Mouse (Mus musculus) hindbrain, embryonic 16.5 days (tissue): ENCODE measurements around the gene Icam1. TPM values are rescaled to one million over a fixed set of nuclear protein-coding genes. Genes with fewer than 3 reads are reported as not detected.
A peak's percentile ranks its signal among the peaks of the same experiment; 100 is the strongest.

ENCODE experiments used
- ATAC-seq: fragments of 200-750 bp; cut with Nextera tagmentation; 2 replicates; pipeline ENCODE4 v1.8.0; 2017; ENCODE audit warnings: moderate TSS enrichment, moderate library complexity
- H3K27ac ChIP-seq: fragments of 300-500 bp; sonication (generic); 2 replicates; pipeline ENCODE4 v1.5.1; 2014; ENCODE audit warnings: low read depth, mild to moderate bottlenecking, control low read depth, low read length, moderate library complexity
- H3K27me3 ChIP-seq: fragments of 300-500 bp; sonication (generic); replicated peaks from 2 replicates; pipeline ENCODE4 v1.6.1; 2014; ENCODE audit warnings: low read length; ENCODE audit not compliant: control insufficient read depth, insufficient read depth
- H3K36me3 ChIP-seq: fragments of 300-500 bp; sonication (generic); 2 replicates; pipeline ENCODE4 v1.6.1; 2014; ENCODE audit warnings: mild to moderate bottlenecking, low read length, moderate library complexity, mixed read lengths; ENCODE audit not compliant: control insufficient read depth, insufficient read depth
- H3K4me1 ChIP-seq: fragments of 300-500 bp; sonication (generic); 2 replicates; pipeline ENCODE4 v1.6.1; 2014; ENCODE audit warnings: low read depth, low read length; ENCODE audit not compliant: control insufficient read depth, insufficient read depth
- H3K4me2 ChIP-seq: fragments of 300-500 bp; sonication (generic); 2 replicates; pipeline ENCODE4 v1.6.1; 2014; ENCODE audit warnings: mild to moderate bottlenecking, low read length, control low read depth, moderate library complexity
- H3K4me3 ChIP-seq: fragments of 300-500 bp; sonication (generic); 2 replicates; pipeline ENCODE4 v1.5.1; 2014; ENCODE audit warnings: mild to moderate bottlenecking, low read length, control low read depth, moderate library complexity
- H3K9ac ChIP-seq: fragments of 300-500 bp; sonication (generic); 2 replicates; pipeline ENCODE4 v1.6.1; 2014; ENCODE audit warnings: low read depth, mild to moderate bottlenecking, control low read depth, low read length, moderate library complexity
- H3K9me3 ChIP-seq: fragments of 300-500 bp; sonication (generic); 2 replicates; pipeline ENCODE4 v1.6.1; 2014; ENCODE audit warnings: mild to moderate bottlenecking, low read length, moderate library complexity; ENCODE audit not compliant: control insufficient read depth
- whole genome bisulfite sequencing: fragments of 180-500 bp; shearing (Covaris S2); extraction: QIAGEN DNeasy Blood & Tissue Kit; methylation state at CpG from one replicate; pipeline ENCODE4 v1.1.7; 2014; 5-methylcytosine and 5-hydroxymethylcytosine counted together
- polyA plus RNA-seq: library from polyadenylated mRNA; unstranded; fragments of >200 nt; fragmentation: Nextera tagmentation; extraction: Ambion mirVana; gene quantifications from 2 replicates; pipeline ENCODE4 v1.2.1, GENCODE M21; 2015

The Icam1 gene
- polyA plus RNA-seq, 1 experiment from 2014 or later: 3.4 TPM

DNA sequence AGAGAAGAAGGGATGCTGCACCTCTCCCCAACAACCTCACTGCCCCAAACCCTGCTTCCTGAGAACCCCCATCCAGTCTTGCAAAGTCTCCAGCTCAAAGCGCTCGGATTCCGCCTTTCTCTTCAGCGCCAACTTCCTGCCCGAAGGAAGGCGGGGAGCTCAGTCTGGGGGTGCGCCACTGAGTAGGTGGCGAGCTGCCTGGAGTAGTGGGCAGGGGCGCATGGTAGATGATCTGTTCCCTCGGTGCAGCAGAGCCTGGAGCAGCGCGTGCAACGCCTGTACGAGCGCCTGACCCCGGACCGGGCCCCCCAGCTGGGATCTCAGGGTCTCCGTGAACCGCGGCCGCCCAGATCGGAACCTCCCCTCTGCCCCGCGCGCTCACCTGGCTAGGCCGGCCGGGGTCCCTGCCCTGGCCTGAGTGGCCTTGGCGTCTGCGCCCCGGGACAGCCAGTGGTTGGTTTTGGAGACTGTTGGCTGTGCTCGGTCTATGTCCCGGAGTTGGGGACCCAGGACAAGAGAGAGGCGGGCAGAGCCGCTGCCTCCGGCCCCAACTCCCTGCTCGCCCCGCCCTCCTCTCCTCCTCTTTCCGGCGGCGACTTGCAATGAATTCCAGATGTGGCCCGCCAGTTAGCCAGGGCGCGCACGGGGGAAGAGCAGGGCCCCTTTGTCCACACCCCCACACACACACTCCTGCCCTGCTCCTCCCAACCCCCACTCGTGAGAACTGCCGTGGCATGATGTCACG, 39.4 kb upstream of the Icam1 start, which contains the start of gene S1pr2:
S1pr2 (minus strand) TSS at position 566 of the 745 bp plus-strand sequence.
- H3K4me1 ChIP-seq: peaks cover 26% of the 10 kb centered on the region
- no peaks in the 10 kb centered on the region for H3K27me3 ChIP-seq
- H3K4me2 ChIP-seq: peak within 1 kb of the TSS; percentile 98
- ATAC-seq: peak; percentile 55
- no peaks in the 10 kb centered on the region for H3K9me3 ChIP-seq
- H3K4me3 ChIP-seq: peak within 1 kb of the TSS; percentile 53
- 0 out of 2 replicates have a peak within 1 kb of the TSS, but pooled peaks have one; percentile 0 for H3K27ac ChIP-seq
- H3K36me3 ChIP-seq: no peaks in the 10 kb centered on the region
- H3K9ac ChIP-seq: peak within 1 kb of the TSS; percentile 68
- under 1% methylated on average over 36 of the region's 47 CpGs for WGBS

DNA sequence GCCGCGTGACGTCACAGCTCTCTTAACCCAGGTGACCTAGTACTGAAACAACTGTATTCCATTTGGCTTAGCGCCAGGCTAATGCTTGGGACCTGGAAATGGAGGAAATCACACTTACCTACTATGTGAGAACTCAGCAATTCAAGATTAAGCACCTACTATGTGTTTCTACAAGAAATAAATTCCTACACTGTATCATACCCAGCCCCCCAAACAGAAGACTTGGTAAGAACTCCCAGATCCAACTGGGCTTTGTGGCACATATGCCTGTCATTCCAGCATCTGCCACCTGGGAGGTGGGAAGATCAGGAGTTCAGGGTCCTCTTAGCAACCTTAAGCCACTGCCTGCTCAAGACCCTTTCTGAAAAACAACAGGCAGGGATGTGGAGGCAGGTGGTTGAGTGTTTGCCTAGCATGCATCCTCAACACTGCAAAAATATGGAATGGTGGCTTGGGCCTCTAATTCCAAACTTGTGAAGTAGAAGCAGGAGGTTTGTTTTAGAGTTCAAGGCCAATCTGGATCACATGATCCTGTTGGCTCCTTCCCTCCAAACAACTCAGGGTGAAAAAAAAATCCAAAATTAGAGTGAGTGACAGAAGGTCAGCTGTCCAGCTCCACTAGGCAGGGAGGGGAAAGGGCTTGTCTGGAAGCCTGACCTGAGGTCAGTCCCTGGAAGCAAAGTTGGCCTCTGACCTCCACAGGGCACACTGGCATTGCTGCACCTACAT, 38.7 kb upstream of the Icam1 start:
- Histone ChIP-seq H3K4me1 (peaks cover 26% of the 10 kb centered on the region), H3K36me3 (no peaks in the 10 kb centered on the region), H3K9me3 (no peaks in the 10 kb centered on the region), H3K4me2 (peak overlapping the region; percentile 98), H3K27ac (no peak overlapping the region), H3K9ac (peak overlapping the region; percentile 68), H3K27me3 (no peaks in the 10 kb centered on the region), H3K4me3 (peak overlapping the region; percentile 53)
- ATAC-seq: no peak
- WGBS: 3% methylated on average over 4 of the region's 4 CpGs

DNA sequence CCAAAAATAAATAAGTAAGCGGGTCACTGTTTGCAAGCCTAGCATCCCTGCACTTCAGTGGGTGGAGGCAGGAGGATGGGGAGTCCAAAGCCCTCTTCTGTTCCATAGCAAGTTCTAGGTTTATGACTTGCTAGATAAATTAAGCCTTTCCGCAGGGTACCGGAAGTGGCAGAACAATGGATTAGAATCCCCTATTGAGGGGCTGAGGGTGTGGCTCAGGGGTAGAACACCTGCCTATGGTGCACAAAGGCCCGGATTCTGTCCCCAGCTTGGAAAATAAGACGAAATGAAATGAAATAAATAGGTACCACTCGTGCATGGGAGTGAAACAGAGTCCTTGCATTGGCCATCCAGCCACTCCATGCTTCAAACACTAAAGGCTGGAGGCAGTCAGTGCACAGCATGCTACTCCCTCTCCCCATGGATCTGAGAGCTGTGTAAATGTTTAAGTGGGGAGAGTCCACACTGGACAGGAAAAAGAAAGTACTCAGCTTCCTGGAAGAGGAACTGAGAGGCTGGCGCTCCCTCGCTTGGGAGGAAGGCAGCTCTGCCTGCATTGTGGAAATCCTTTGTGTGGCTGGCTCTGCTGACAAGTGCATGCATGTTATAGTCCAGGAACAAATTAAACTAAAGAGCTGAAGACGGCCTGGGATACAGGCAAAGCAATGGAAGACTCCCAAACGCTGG, 37.2 kb upstream of the Icam1 start:
- ATAC-seq: no peak
- no peak overlapping the region for H3K4me2 ChIP-seq
- H3K36me3 ChIP-seq: no peaks in the 10 kb centered on the region
- no peaks in the 10 kb centered on the region for H3K27me3 ChIP-seq
- no peak overlapping the region for H3K27ac ChIP-seq
- 64% methylated on average over 10 of the region's 10 CpGs for WGBS
- no peak overlapping the region for H3K4me3 ChIP-seq
- H3K4me1 ChIP-seq: peaks cover 16% of the 10 kb centered on the region
- no peak overlapping the region for H3K9ac ChIP-seq
- no peaks in the 10 kb centered on the region for H3K9me3 ChIP-seq

DNA sequence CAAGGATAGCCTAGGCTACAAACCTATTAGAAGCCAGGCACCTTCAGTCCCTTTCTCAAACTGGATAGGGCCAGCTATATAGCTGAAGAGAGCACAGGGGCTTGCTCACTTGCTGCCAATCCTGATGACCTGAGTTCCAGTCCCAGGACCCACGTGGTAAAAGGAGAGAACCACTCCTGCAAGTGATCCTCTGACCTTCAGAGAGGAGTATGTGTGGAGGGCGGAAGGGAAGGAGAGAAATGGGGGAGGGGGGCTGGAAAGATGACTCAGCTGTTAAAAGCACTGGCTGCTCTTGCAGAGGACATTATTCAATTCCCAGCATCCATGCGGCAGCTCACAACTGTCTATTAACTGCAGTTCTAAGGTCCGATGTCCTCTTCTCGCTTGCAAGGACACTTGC, 36.6 kb upstream of the Icam1 start:
- Histone ChIP-seq H3K9me3 (no peaks in the 10 kb centered on the region), H3K4me1 (peaks cover 14% of the 10 kb centered on the region), H3K27ac (no peak overlapping the region), H3K27me3 (no peaks in the 10 kb centered on the region), H3K36me3 (no peaks in the 10 kb centered on the region), H3K9ac (no peak overlapping the region), H3K4me3 (no peak overlapping the region), H3K4me2 (no peak overlapping the region)
- 71% methylated on average over 5 of the region's 5 CpGs for WGBS
- ATAC-seq: no peak

DNA sequence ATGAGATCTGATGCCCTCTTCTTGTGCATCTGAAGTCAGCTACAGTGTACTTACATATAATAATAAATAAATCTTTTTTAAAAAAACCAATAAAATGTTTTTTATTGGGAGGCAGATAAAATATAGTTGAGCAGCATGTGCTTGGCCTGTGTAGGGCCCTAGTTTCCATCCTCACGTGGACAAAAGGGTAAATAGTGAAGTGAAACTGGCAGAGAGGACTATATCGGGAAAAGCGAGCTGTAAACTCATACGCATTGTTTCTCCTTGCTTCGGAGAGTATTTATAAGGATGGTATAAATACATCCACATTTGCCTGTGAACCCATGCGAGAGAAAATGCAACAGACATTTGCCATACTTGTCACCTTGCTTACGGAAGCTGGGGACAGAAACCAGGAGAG, 36.0 kb upstream of the Icam1 start:
- peaks cover 12% of the 10 kb centered on the region for H3K4me1 ChIP-seq
- ATAC-seq: no peak
- WGBS: 87% methylated on average over 7 of the region's 7 CpGs

DNA sequence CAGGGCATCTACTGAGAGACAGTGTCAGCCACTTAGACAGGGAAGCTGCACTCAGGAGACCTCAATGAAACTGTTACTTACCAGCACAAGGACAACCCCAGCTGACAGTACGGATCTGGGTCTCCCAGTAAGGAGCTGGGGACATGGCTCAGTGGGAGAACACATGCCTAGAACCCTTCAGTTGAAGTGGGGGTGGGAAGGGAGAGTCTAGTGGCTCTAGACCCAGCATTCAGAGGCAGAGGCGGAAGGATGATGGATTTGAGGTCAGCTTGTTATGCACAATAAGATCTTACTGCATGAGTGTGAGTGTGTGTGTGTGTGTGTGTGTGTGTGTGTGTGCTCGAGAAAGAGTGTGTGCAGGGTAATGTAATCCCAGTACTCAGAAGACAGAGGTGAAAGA, 33.6 kb upstream of the Icam1 start:
- no peak for ATAC-seq
- Histone ChIP-seq H3K4me3 (no peak overlapping the region), H3K9ac (no peak overlapping the region), H3K27me3 (no peaks in the 10 kb centered on the region), H3K4me2 (no peak overlapping the region), H3K27ac (no peak overlapping the region), H3K4me1 (no peaks in the 10 kb centered on the region), H3K36me3 (no peaks in the 10 kb centered on the region), H3K9me3 (no peaks in the 10 kb centered on the region)
- WGBS: 78% methylated on average over 3 of the region's 3 CpGs

More for the DNA sequence above, 36.0 kb upstream of the Icam1 start:
- Histone ChIP-seq H3K27ac (no peak overlapping the region), H3K36me3 (no peaks in the 10 kb centered on the region), H3K9ac (no peak overlapping the region), H3K4me2 (no peak overlapping the region), H3K4me3 (no peak overlapping the region), H3K27me3 (no peaks in the 10 kb centered on the region), H3K9me3 (no peaks in the 10 kb centered on the region)

DNA sequence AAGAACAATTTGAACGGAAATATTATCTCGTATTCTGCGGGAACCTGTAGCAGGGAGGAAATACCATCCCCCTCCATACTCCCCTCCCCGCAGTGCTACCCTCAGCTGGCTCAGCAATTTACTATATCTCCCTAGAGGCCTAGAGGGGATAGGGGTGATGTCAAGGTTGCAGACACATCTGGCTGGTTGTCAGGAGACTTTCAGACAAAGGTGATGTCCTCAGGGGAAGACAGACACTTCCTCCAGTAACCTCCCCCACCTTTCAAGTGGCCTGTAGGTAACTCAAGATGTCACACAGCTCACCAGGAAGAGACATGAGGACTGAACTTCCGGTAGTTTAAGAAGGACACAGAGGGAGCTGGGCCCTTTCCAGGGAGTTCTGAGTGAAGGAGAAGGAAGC, 32.6 kb upstream of the Icam1 start:
- ATAC-seq: no peak
- WGBS: 67% methylated on average over 5 of the region's 5 CpGs
- Histone ChIP-seq H3K4me1 (no peaks in the 10 kb centered on the region), H3K27ac (no peak overlapping the region), H3K9me3 (no peaks in the 10 kb centered on the region), H3K4me2 (no peak overlapping the region), H3K9ac (no peak overlapping the region), H3K27me3 (no peaks in the 10 kb centered on the region), H3K36me3 (no peaks in the 10 kb centered on the region), H3K4me3 (no peak overlapping the region)

DNA sequence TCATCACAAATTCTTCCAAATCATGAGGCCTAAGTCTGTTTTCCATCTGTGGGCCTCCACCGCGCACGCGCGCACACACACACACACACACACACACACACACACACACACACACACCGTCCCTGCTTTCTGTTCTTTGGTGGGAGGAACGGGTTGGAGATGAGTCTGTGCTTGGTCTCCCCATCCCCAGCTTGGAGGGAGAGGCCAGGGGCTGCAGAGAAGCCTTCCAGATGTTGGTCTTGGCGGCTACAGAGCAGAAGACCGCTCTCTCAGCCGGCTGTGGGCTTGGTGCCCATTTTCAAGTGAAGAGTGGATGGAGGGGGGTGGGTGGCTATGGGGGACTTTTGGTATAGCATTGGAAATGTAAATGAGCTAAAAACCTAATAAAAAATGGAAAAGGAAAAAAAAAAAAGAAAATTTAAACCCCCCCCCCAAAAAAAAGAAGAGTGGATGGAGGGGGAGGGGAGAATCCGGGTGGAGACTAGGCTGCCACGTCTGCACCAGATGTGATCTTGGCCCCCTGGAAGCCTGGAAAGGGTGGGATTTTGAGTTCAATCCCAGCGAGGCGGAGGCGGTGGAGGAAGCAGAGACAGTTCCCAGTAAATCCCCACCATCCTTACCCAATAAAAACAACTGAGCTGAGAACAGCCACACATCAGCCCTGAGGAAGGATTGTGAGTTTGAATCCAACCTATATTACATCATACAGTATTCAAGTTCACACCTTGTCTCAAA, 28.7 kb upstream of the Icam1 start:
- H3K4me3 ChIP-seq: no peak overlapping the region
- H3K4me2 ChIP-seq: no peak overlapping the region
- 66% methylated on average over 15 of the region's 15 CpGs for WGBS
- no peaks in the 10 kb centered on the region for H3K9me3 ChIP-seq
- no peaks in the 10 kb centered on the region; the same call in 1 of the 2 replicates for H3K27me3 ChIP-seq
- H3K9ac ChIP-seq: no peak overlapping the region
- no peak for ATAC-seq
- no peaks in the 10 kb centered on the region for H3K36me3 ChIP-seq
- H3K27ac ChIP-seq: no peak overlapping the region
- no peaks in the 10 kb centered on the region for H3K4me1 ChIP-seq
